Mouse (Mus musculus): Measurements from ENCODE around the gene Rnaseh2b. TPM values are rescaled to one million over a fixed set of nuclear protein-coding genes. Genes with fewer than 3 reads are reported as not detected.

The Rnaseh2b gene
- polyA plus RNA-seq, 1 experiment from 2014 or later: 59.6 TPM

DNA sequence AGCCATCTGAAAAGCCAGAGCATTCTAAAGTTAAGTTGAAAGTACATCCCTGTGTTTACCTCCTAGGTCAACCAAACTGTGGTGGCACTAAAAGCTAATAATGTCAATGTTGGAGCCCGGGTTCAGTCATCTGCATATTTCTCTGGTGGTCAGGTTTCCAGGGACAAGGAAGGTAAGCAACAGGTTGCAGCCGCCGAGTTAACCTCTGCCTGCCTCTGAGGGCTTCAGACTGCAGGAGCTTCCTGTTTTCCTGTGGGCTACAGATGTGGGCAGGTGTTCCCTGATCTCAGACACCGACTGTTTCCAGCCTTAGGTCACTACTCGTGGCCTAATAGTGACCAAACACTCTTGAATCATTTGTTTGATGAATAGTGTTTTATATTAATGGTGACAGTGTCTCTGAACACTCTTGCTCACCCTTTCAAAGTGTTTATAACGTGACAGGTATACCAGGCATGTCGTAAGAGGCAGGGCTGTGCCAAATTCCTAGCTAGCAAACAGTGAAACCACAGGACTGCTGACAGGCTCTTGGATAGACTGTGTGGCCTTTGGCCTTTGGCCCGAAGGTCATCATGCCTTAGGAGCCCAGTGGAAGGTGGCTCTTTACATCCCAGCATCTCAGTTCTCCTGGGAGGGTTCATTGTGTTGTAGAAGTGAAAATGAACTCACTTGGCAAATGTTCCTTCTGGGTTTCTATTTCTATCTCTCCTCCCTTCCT, 69.0 kb downstream of the Rnaseh2b start:
- no peaks in the 10 kb centered on the region for H3K4me1 ChIP-seq (ENCODE audit: control insufficient read depth, insufficient read depth, low read length)
- 79% methylated on average over 8 of the region's 8 CpGs for WGBS
- H3K4me2 ChIP-seq (ENCODE audit: low read depth): no peak overlapping the region
- no peaks in the 10 kb centered on the region for H3K36me3 ChIP-seq (ENCODE audit: control insufficient read depth, insufficient read depth, low read length)
- H3K27ac ChIP-seq (ENCODE audit: low read depth, low read length): no peak overlapping the region
- ATAC-seq (ENCODE audit: insufficient read depth, low FRiP score, low TSS enrichment) (no peak), DNase-seq (ENCODE audit: low spot score) (no peak)
- H3K9me3 ChIP-seq (ENCODE audit: control insufficient read depth, low read length): no peaks in the 10 kb centered on the region
- H3K27me3 ChIP-seq (ENCODE audit: control insufficient read depth, insufficient read depth, low read length): no peaks in the 10 kb centered on the region
- H3K4me3 ChIP-seq (ENCODE audit: low read depth, low read length): no peak overlapping the region
- H3K9ac ChIP-seq (ENCODE audit: low read length): no peak overlapping the region

DNA sequence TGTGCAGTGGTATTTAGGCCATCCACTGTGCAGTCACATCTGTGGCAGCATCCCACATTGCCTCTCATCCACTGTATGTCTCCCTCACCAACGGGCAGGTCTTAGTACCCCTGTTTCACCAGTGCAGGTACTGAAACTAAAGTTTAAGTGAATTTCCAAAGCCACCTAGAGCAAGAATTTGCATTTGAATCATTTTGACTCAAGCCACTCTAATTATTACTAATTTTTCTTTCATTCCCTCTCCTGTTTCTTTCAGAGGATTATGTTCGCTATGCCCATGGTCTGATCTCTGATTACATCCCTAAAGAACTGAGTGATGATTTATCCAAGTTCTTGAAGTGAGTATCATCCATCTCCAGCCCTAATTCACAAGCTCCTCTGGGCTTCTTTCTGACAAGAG, 71.4 kb downstream of the Rnaseh2b start:
- no peaks in the 10 kb centered on the region; the same call in 1 of the 2 replicates for H3K36me3 ChIP-seq (ENCODE audit: control insufficient read depth, insufficient read depth, low read length)
- 87% methylated on average over 2 of the region's 2 CpGs for WGBS
- ATAC-seq (ENCODE audit: insufficient read depth, low FRiP score, low TSS enrichment): no peak

DNA sequence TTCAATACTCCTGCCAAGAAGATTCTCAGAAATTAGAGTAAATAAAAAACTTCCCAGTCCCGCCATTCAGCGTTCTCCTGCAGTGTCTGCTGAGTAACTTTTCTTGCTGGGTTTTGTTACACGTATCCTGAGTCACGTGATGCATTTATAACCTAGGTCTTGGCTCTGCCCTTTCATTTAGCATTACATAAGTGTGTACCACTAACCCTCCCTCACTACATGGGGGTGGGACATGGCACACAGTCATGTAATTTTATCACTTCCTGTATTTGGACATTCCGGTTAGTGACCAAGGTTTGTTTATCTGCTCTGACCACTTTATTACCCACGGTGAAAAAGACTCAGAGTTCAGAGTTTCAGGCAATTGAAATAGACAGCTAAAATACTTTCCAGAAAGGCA, 78.4 kb downstream of the Rnaseh2b start:
- no peak for DNase-seq (ENCODE audit: low spot score)
- 81% methylated on average over 6 of the region's 6 CpGs for WGBS
- no peaks in the 10 kb centered on the region; the same call in 1 of the 2 replicates for H3K36me3 ChIP-seq (ENCODE audit: control insufficient read depth, insufficient read depth, low read length)
- H3K27me3 ChIP-seq (ENCODE audit: control insufficient read depth, insufficient read depth, low read length): no peaks in the 10 kb centered on the region
- H3K4me3 ChIP-seq (ENCODE audit: low read depth, low read length): no peak overlapping the region
- no peak overlapping the region for H3K4me2 ChIP-seq (ENCODE audit: low read depth)
- no peak overlapping the region for H3K9ac ChIP-seq (ENCODE audit: low read length)
- H3K9me3 ChIP-seq (ENCODE audit: control insufficient read depth, low read length): no peaks in the 10 kb centered on the region
- no peak overlapping the region for H3K27ac ChIP-seq (ENCODE audit: low read depth, low read length)
- no peaks in the 10 kb centered on the region for H3K4me1 ChIP-seq (ENCODE audit: control insufficient read depth, insufficient read depth, low read length)
- ATAC-seq (ENCODE audit: insufficient read depth, low FRiP score, low TSS enrichment): no peak

More for the DNA sequence above, 71.4 kb downstream of the Rnaseh2b start:
- DNase-seq (ENCODE audit: low spot score): no peak
- Histone ChIP-seq H3K4me1 (ENCODE audit: control insufficient read depth, insufficient read depth, low read length) (no peaks in the 10 kb centered on the region), H3K27ac (ENCODE audit: low read depth, low read length) (no peak overlapping the region), H3K4me3 (ENCODE audit: low read depth, low read length) (no peak overlapping the region), H3K4me2 (ENCODE audit: low read depth) (no peak overlapping the region), H3K27me3 (ENCODE audit: control insufficient read depth, insufficient read depth, low read length) (no peaks in the 10 kb centered on the region), H3K9ac (ENCODE audit: low read length) (no peak overlapping the region), H3K9me3 (ENCODE audit: control insufficient read depth, low read length) (no peaks in the 10 kb centered on the region)

DNA sequence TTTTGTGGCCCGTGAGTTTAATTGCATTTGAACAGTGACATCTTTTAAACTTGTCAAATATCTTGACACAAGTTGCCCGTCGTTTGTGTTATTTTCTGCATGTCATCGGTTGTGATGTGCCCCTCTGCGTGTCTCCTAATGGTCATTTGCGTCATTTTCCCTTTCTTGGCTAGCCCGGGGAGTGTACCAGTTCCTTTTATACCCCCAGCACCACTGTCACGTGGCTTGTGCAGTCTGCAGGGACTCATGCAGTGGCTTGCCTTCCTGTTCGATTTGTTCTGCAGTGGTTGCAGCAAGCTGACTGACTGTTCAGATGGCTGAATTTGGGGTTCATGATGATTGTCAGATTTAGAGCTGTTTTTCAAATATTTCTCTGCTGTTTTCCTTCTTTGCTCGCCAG, 81.6 kb downstream of the Rnaseh2b start:
- H3K4me3 ChIP-seq (ENCODE audit: low read depth, low read length): no peak overlapping the region
- no peaks in the 10 kb centered on the region for H3K4me1 ChIP-seq (ENCODE audit: control insufficient read depth, insufficient read depth, low read length)
- ATAC-seq (ENCODE audit: insufficient read depth, low FRiP score, low TSS enrichment) (no peak), DNase-seq (ENCODE audit: low spot score) (no peak)
- no peak overlapping the region for H3K9ac ChIP-seq (ENCODE audit: low read length)
- 84% methylated on average over 10 of the region's 10 CpGs for WGBS
- no peak overlapping the region for H3K27ac ChIP-seq (ENCODE audit: low read depth, low read length)
- no peak overlapping the region for H3K4me2 ChIP-seq (ENCODE audit: low read depth)
- H3K36me3 ChIP-seq (ENCODE audit: control insufficient read depth, insufficient read depth, low read length): no peaks in the 10 kb centered on the region
- no peaks in the 10 kb centered on the region for H3K9me3 ChIP-seq (ENCODE audit: control insufficient read depth, low read length)
- H3K27me3 ChIP-seq (ENCODE audit: control insufficient read depth, insufficient read depth, low read length): no peaks in the 10 kb centered on the region

DNA sequence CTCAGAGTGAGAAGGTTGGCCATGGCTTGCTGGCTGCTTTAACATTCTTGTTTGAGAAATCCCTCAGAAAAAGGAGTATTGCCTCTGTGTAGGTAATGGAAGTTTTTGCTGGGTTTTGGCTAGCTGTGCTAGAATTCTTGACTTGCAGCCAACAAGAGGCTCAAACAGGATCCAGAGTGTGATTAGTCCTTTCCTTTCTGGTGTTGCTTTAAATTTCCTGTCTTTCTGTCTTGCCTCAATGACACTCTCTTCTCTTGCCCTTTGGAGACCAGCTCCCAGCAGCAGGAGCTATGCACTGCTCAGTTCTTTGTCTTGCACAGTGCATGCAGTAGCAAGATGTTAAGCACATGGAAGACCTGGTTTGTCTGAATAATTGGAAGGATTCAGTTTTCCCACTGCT, 83.3 kb downstream of the Rnaseh2b start:
- H3K9me3 ChIP-seq (ENCODE audit: control insufficient read depth, low read length): no peaks in the 10 kb centered on the region
- H3K9ac ChIP-seq (ENCODE audit: low read length): no peak overlapping the region
- ATAC-seq (ENCODE audit: insufficient read depth, low FRiP score, low TSS enrichment) (no peak), DNase-seq (ENCODE audit: low spot score) (no peak)
- H3K27me3 ChIP-seq (ENCODE audit: control insufficient read depth, insufficient read depth, low read length): no peaks in the 10 kb centered on the region
- H3K36me3 ChIP-seq (ENCODE audit: control insufficient read depth, insufficient read depth, low read length): no peaks in the 10 kb centered on the region
- H3K27ac ChIP-seq (ENCODE audit: low read depth, low read length): no peak overlapping the region
- H3K4me1 ChIP-seq (ENCODE audit: control insufficient read depth, insufficient read depth, low read length): no peaks in the 10 kb centered on the region
- H3K4me3 ChIP-seq (ENCODE audit: low read depth, low read length): no peak overlapping the region
- no peak overlapping the region for H3K4me2 ChIP-seq (ENCODE audit: low read depth)

DNA sequence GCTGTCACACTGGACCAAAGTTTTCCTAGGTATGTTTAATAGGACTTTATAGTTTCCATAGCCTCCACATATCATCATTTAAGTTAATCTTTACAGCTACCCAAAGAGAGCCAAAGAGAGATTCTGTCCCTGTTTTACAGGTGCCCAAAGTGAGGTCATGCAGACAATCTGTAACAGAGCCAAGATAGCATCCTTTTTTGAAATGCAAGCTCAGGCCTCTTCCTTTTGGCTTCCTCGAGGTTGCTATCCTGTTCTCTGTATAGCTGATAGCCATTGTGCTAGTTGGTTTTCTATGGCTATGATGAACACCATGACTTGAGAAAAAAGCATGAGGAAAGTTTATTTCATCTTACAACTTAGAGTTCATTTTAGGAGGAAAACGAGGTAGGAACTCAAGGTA, 83.7 kb downstream of the Rnaseh2b start:
- H3K4me1 ChIP-seq (ENCODE audit: control insufficient read depth, insufficient read depth, low read length): no peaks in the 10 kb centered on the region

DNA sequence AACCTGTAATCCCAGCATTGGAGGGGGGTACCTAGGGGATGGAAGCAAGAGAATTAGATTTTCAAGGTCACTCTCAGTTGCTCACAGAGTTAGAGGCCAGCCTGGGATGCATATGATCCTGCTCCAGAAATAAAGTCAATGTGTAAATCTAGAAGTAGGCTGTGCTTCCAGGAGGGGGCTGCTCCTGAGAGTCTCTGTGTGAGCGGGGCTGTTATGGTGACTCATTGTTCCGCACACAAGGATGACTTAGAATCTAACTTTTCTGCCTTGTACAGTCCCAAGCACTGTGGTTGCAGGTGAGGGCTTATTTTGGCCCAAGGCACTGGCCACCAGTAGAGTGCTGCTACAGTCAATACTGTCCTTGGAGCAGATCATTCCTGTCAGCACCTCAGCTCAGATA, 87.0 kb downstream of the Rnaseh2b start:
- H3K4me3 ChIP-seq (ENCODE audit: low read depth, low read length): no peak overlapping the region
- no peaks in the 10 kb centered on the region for H3K36me3 ChIP-seq (ENCODE audit: control insufficient read depth, insufficient read depth, low read length)
- no peak overlapping the region for H3K27ac ChIP-seq (ENCODE audit: low read depth, low read length)
- H3K4me2 ChIP-seq (ENCODE audit: low read depth): no peak overlapping the region
- DNase-seq (ENCODE audit: low spot score) (no peak), ATAC-seq (ENCODE audit: insufficient read depth, low FRiP score, low TSS enrichment) (no peak)
- H3K9ac ChIP-seq (ENCODE audit: low read length): no peak overlapping the region
- H3K4me1 ChIP-seq (ENCODE audit: control insufficient read depth, insufficient read depth, low read length): no peaks in the 10 kb centered on the region
- 92% methylated on average over 2 of the region's 2 CpGs for WGBS
- H3K9me3 ChIP-seq (ENCODE audit: control insufficient read depth, low read length): no peaks in the 10 kb centered on the region
- no peaks in the 10 kb centered on the region for H3K27me3 ChIP-seq (ENCODE audit: control insufficient read depth, insufficient read depth, low read length)

More for the DNA sequence above, 83.7 kb downstream of the Rnaseh2b start:
- H3K9me3 ChIP-seq (ENCODE audit: control insufficient read depth, low read length): no peaks in the 10 kb centered on the region
- no peaks in the 10 kb centered on the region for H3K36me3 ChIP-seq (ENCODE audit: control insufficient read depth, insufficient read depth, low read length)
- H3K4me2 ChIP-seq (ENCODE audit: low read depth): no peak overlapping the region
- DNase-seq (ENCODE audit: low spot score): no peak
- H3K27me3 ChIP-seq (ENCODE audit: control insufficient read depth, insufficient read depth, low read length): no peaks in the 10 kb centered on the region
- H3K4me3 ChIP-seq (ENCODE audit: low read depth, low read length): no peak overlapping the region
- H3K27ac ChIP-seq (ENCODE audit: low read depth, low read length): no peak overlapping the region
- H3K9ac ChIP-seq (ENCODE audit: low read length): no peak overlapping the region
- ATAC-seq (ENCODE audit: insufficient read depth, low FRiP score, low TSS enrichment): no peak
- WGBS: 89% methylated on average over 2 of the region's 2 CpGs

DNA sequence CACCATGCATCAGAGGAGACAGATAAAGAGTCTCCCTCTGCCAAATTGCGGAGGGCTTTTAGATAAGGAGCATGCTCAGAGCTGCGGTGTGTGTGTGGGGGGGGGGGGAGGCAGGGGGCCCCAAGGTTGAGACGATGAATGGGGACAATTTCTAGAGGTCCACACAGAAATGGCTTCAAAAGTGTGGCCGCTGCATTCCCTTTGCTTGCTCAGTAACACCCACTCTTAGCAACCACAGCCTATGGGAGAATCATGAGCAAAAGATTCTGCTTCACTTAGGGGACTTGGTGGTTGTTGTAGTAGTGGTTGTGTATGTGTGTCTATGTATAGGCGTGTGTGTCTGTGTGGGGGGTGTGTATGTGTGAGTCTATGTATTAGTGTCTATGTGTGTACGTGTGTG, 88.2 kb downstream of the Rnaseh2b start:
- no peaks in the 10 kb centered on the region for H3K4me1 ChIP-seq (ENCODE audit: control insufficient read depth, insufficient read depth, low read length)
- no peak overlapping the region for H3K4me3 ChIP-seq (ENCODE audit: low read depth, low read length)
- no peaks in the 10 kb centered on the region for H3K27me3 ChIP-seq (ENCODE audit: control insufficient read depth, insufficient read depth, low read length)
- no peak overlapping the region for H3K27ac ChIP-seq (ENCODE audit: low read depth, low read length)
- no peaks in the 10 kb centered on the region for H3K36me3 ChIP-seq (ENCODE audit: control insufficient read depth, insufficient read depth, low read length)
- H3K4me2 ChIP-seq (ENCODE audit: low read depth): no peak overlapping the region
- ATAC-seq (ENCODE audit: insufficient read depth, low FRiP score, low TSS enrichment) (no peak), DNase-seq (ENCODE audit: low spot score) (no peak)
- no peak overlapping the region for H3K9ac ChIP-seq (ENCODE audit: low read length)
- no peaks in the 10 kb centered on the region for H3K9me3 ChIP-seq (ENCODE audit: control insufficient read depth, low read length)
- 84% methylated on average over 6 of the region's 6 CpGs for WGBS

DNA sequence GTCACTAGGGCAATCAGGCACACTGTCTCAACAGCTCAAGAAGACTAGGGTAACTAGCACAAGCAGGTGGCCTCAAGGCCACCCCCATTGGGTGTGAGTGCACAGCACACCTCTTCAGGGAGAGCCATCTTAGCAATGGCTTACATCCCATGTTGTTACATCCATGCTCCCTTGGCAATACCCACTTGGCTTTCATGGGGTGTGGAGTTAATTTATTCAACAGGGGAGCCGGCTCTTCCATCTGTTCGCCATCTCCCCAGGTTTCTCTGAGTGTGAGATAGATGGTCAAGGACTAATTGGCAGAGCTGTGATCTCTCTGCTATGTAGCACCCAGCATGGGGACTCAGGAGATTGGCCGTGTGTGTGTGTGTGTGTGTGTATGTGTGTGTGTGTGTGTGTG, 90.7 kb downstream of the Rnaseh2b start:
- Histone ChIP-seq H3K9ac (ENCODE audit: low read length) (no peak overlapping the region), H3K36me3 (ENCODE audit: control insufficient read depth, insufficient read depth, low read length) (no peaks in the 10 kb centered on the region), H3K4me2 (ENCODE audit: low read depth) (no peak overlapping the region), H3K4me1 (ENCODE audit: control insufficient read depth, insufficient read depth, low read length) (no peaks in the 10 kb centered on the region), H3K27me3 (ENCODE audit: control insufficient read depth, insufficient read depth, low read length) (no peaks in the 10 kb centered on the region), H3K9me3 (ENCODE audit: control insufficient read depth, low read length) (no peaks in the 10 kb centered on the region), H3K27ac (ENCODE audit: low read depth, low read length) (no peak overlapping the region), H3K4me3 (ENCODE audit: low read depth, low read length) (no peak overlapping the region)
- DNase-seq (ENCODE audit: low spot score) (no peak), ATAC-seq (ENCODE audit: insufficient read depth, low FRiP score, low TSS enrichment) (no peak)
- WGBS: 94% methylated on average over 3 of the region's 3 CpGs

Measured in neural tube, embryonic 11.5 days (tissue).